Mouse (Mus musculus): Measurements from ENCODE around the gene B3galt2.
A peak's percentile ranks its signal among the peaks of the same experiment; 100 is the strongest.

B3galt2 gene

DNA sequence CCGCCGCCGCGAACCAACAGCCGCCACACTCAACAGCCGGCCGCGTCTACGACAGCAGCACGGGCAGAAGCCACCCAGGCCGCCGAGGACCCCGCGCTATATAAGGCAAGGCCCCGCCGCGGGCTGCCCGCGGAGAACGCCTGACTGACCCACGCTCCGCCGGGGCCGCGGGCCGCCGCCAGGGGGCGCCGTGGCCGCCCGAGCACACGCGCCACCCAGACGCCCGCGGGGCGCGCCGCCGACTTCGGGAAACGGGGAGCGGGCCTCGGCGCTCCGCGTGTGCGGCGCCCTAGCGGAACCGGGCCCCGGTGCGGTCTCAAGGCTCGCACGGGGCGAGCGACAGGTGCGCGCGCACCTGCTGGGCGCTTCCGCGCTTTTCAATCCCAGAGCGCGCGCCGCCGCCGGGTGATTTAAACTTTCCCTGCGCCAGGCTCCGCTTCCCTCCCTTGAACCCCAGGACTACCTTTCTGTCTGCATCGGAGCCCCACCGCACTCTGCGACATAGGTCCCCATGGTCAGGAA is 62.3 kb downstream of the B3galt2 start, which contains the start of gene Cdc73:
Cdc73 (minus strand) TSS at position 153 of the 522 bp plus-strand sequence.
- peak; percentile 81 to 93 for DNase-seq (ENCODE audit: low spot score in 2 of 2)
